15 mouse cellular contexts compared by ENCODE assay signal in the genomic region with DNA sequence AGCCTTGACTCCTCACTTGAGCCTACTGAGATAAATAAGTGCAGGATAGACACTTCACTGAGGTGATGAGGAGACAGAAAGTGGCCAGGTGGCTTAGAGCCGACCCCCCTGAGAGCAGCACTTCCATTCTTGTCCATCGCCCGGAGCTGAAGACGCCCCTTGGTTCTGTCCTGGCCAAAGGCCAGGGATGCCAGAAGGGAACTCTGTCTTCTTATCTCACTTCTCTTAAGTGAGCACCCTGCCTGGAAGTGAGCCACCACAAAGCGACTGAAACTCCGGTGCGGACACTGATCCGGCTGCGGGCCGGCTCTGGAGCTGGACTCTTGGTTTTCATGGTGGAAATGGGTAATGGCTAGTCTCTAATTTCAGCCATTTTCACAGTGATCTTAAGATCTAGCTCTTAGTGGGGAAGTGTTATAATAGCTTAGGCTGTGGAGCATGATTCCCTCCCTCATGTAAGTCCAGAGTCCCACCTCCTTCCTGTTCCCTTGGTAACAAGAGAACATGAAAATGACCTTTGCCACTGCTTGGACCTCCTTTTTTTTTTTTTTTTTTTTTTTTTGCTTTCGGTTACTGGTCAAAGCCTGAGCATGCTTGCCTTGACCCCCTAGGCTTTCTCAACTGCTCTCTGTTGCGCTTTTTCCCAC. TPM values are rescaled to one million over a fixed set of nuclear protein-coding genes. Genes with fewer than 3 reads are reported as not detected.
DNase-seq lines count a peak whose midpoint lies in the region; ATAC-seq lines count a peak whose summit lies in the region.
"Had no signal": no experiment of that assay in that cellular context is flagged by ENCODE, and none has a peak within 500 bp of the region (broad histone marks: within the 10 kb centered on the region; RNA-seq: fewer than 3 reads in every experiment).

No protein-coding gene starts in this region.

- no peak overlapping the region for H3K4me2 ChIP-seq in lung, embryonic 16.5 days (ENCODE audit: low read depth, low read length)
- H3K4me2 ChIP-seq: embryonic facial prominence, embryonic 12.5 days; forebrain, embryonic 13.5 days; liver, embryonic 13.5 days had no signal

- H3K27me3 ChIP-seq in lung, embryonic 16.5 days (ENCODE audit: control insufficient read depth, insufficient read depth, low read depth, low read length): no peaks in the 10 kb centered on the region
- H3K27me3 ChIP-seq: embryonic facial prominence, embryonic 12.5 days; forebrain, embryonic 13.5 days; liver, embryonic 13.5 days had no signal

- no peaks in the 10 kb centered on the region for H3K4me1 ChIP-seq in lung, embryonic 16.5 days (replicated peaks; ENCODE audit: control insufficient read depth, insufficient read depth, low read length)
- H3K4me1 ChIP-seq: forebrain, embryonic 13.5 days; liver, embryonic 13.5 days had no signal

- peak; percentile 43; the same call in 1 of the 2 replicates for ATAC-seq in lung, embryonic 16.5 days (ENCODE audit: low read depth)
- ATAC-seq: forebrain, embryonic 13.5 days had no signal

- no peaks in the 10 kb centered on the region for H3K36me3 ChIP-seq in lung, embryonic 16.5 days (ENCODE audit: control insufficient read depth, insufficient read depth, low read length)
- H3K36me3 ChIP-seq: embryonic facial prominence, embryonic 12.5 days; liver, embryonic 13.5 days had no signal

- H3K27ac ChIP-seq in lung, embryonic 16.5 days (ENCODE audit: low read length): no peak overlapping the region
- H3K27ac ChIP-seq: embryonic facial prominence, embryonic 12.5 days; forebrain, embryonic 13.5 days; liver, embryonic 13.5 days had no signal

- H3K9me3 ChIP-seq in lung, embryonic 16.5 days (ENCODE audit: control insufficient read depth, low read length): no peaks in the 10 kb centered on the region
- H3K9me3 ChIP-seq: embryonic facial prominence, embryonic 12.5 days; forebrain, embryonic 13.5 days; liver, embryonic 13.5 days had no signal

- H3K9ac ChIP-seq in lung, embryonic 16.5 days (ENCODE audit: low read length): no peak overlapping the region
- H3K9ac ChIP-seq: embryonic facial prominence, embryonic 12.5 days; forebrain, embryonic 13.5 days; liver, embryonic 13.5 days had no signal

- 43% methylated on average over 12 of the region's 12 CpGs for WGBS in lung, embryonic 16.5 days

- DNase-seq in cerebellum, postnatal 10 days: peak; percentile 38 to 57
- no peak for DNase-seq in cerebellum, adult 9-10 months
- DNase-seq in lung, postnatal 36 days: no peak
- DNase-seq in kidney, adult 9 months: peak; percentile 6
- peak; percentile 24 for DNase-seq in testis, postnatal 14 days (ENCODE audit: low spot score)
- DNase-seq in thymus, postnatal 10 days (ENCODE audit: low spot score in 2 of 2): no peak
- DNase-seq in urinary bladder, postnatal 25 days (ENCODE audit: low spot score): no peak
- DNase-seq: cerebellum, adult 18-20 months; gastrocnemius, postnatal 10 days; liver, embryonic 13.5 days; retina, postnatal 1 day had no signal

- no peak overlapping the region for H3K4me3 ChIP-seq in lung, embryonic 16.5 days (ENCODE audit: low read length)
- H3K4me3 ChIP-seq: embryonic facial prominence, embryonic 12.5 days; forebrain, embryonic 13.5 days; liver, embryonic 13.5 days; megakaryocyte, embryonic 14.5 days had no signal

RNA-seq across cellular contexts. Expression of gene Llph, which starts 52.7 kb away (rescaled TPM):
- polyA plus RNA-seq in lung, embryonic 16.5 days (2015; fragmentation: Nextera tagmentation; extraction: Ambion mirVana): 44.6 and 46.2 TPM in 2 replicates

Comparison
In these comparisons a context has a peak if more than half of its experiments do, and no peak if none do; other contexts are left out.
1. DNase-seq: peak in cerebellum, postnatal 10 days (2 of 2), kidney, adult 9 months (single experiment) and testis, postnatal 14 days (single experiment); none in cerebellum, adult 9-10 months (single experiment), lung, postnatal 36 days (single experiment), thymus, postnatal 10 days (0 of 2) and urinary bladder, postnatal 25 days (single experiment).